Mouse (Mus musculus): ENCODE results near the gene Gm10282.

The Gm10282 gene

GRCm38 (mm10) chr8:72324036-72324706 is 19.1 kb upstream of the Gm10282 start:
- DNase-seq (ENCODE audit: low read depth, low spot score), result no peak

DNA sequence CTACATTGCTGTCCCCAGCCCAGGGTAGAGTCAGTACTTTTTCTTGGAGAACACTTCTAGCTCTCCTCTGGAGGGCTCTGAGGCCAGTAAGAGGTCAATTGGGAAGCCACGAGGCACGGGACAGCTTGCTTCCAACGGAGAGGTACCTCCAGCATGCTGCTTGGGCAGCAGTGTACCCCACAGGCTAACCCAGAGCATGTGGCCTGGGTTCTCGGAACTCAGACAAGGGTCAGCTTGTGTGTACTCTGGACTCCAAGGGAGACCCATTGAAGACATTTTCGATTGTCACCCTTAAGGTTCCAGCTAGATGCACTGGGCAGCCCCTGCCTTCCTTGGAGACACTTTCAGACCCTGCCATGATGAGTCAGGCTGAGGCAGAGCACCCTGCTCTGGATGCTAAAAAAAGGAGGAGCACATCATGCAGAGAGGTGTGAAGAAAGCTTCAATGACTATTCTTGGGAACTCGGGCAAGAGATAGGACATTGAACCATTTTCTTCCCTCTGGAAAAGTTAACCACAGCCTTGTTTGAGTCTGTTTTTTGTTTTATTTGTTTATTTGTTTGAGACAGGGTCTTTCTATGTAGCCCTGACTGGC is 18.2 kb upstream of the Gm10282 start:
- DNase-seq (ENCODE audit: low read depth, low spot score), result no peak

GRCm38 (mm10) chr8:72322471-72322889 is 17.4 kb upstream of the Gm10282 start:
- DNase-seq (ENCODE audit: low read depth, low spot score), result no peak

GRCm38 (mm10) chr8:72321635-72322441 is 16.8 kb upstream of the Gm10282 start:
- DNase-seq (ENCODE audit: low read depth, low spot score), result no peak

- no peak for DNase-seq (ENCODE audit: low read depth, low spot score)
Observed at GRCm38 (mm10) chr8:72320803-72321583, 15.9 kb upstream of the Gm10282 start.

- DNase-seq (ENCODE audit: low read depth, low spot score), result no peak
Observed at GRCm38 (mm10) chr8:72319921-72320802, 15.1 kb upstream of the Gm10282 start.

DNA sequence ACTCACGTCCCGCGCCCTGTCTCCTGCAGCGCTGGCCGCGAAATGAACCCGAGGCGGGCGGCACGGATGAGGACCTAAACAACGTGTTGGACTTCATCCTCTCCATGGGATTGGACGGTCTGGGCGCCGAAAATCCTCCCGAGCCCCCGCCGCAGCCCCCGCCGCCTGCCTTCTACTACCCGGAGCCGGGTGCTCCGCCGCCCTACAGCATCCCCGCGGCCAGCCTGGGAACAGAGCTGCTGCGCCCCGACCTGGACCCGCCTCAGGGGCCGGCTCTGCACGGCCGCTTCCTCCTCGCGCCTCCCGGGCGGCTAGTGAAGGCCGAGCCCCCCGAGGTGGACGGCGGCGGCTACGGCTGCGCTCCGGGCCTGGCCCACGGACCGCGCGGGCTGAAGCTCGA is 14.3 kb upstream of the Gm10282 start:
- DNase-seq (ENCODE audit: low read depth, low spot score), result no peak

DNA sequence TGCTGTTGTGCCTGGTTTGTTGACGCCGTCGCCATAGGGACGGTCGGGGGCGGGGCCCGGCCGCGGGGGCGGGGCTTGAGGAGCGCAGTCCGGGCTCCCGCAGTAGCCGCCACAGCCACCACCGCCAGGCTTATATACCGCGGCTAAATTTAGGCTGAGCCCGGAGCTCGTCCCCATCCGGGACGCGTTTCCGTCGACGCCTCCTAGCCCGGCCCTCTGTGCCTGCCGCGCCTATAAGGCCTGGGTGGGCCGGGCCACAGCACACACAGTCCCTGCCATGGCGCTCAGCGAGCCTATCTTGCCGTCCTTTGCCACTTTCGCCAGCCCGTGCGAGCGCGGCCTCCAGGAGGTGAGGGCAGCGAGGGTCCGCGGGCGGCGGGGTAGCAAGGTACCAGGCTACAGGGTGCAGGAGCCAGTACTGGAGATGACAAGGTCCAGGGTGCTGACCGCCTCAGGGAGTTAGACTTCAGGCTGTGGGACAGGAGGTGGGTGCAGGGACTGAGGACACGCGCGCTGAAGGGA is 13.8 kb upstream of the Gm10282 start, which contains the start of gene Klf2:
TSS of gene Klf2 (plus strand) at position 233 of the 522 bp plus-strand sequence.
- DNase-seq (ENCODE audit: low read depth, low spot score), result peak; percentile 32

GRCm38 (mm10) chr8:72317741-72318301 is 12.8 kb upstream of the Gm10282 start:
- no peak for DNase-seq (ENCODE audit: low read depth, low spot score)

DNA sequence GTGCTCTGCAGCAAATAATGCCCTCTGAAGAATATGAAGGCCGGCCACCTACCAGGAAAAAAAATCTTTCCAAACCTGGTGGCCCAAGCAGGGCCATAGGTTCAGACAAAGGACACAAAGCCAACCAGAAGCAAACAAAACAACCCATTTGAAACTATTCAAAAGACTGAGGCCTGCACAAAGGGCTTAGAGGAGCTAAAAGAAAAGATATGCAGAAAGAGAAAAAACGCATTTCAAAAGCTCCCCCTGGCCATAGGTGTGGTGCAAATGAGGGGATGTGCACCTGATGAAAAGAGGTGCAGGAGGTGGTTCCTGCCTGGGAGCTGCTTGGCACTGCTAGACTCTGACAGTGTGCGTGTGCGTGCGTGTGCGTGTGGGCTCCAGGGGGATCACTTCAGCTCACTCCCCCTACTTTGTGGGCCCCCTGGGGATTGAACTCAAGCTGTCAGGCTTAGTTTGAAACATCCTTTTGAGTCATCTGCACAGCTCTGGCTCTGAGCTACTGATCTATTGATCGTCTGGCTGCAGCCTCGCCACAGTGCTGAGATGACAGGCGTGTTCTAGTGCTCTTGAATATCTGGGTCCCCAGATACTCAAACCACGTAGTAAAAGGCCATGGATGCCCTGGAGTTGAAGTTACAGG is 11.1 kb upstream of the Gm10282 start:
- no peak for DNase-seq (ENCODE audit: low read depth, low spot score)

GRCm38 (mm10) chr8:72312926-72313518 is 8.0 kb upstream of the Gm10282 start:
- no peak for DNase-seq (ENCODE audit: low read depth, low spot score)

DNA sequence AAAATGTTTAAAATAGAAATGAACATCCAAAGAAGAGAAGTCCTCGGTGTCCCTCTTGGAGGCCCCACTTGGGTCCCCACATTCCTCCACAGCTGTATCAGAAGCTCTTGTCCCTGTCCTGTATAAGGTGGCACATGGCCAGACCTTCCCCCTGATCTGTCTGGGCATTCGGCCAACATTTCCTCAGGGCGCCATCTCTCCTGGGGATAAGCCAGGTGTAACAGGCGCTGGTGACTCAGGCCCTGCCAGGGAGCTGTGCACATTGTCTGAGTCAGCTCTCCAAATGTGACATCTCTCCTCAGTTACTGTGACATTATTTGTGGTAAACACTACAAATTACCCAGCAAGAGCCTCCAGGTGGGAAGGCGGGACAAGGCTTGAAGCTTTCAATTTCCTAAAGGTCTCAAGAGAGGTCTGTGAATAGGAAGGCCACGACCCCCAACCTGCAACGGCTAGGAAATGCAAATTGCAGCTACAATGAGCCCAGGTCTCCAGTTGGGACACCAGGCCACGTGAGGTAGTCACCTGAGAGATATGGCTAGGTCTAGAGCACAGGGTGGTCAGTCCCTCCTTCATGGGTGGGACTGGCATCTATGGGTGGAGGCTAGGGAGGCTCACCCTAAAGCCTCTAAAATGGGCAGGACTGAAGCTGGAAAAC is 5.9 kb upstream of the Gm10282 start:
- no peak for DNase-seq (ENCODE audit: low read depth, low spot score)

DNA sequence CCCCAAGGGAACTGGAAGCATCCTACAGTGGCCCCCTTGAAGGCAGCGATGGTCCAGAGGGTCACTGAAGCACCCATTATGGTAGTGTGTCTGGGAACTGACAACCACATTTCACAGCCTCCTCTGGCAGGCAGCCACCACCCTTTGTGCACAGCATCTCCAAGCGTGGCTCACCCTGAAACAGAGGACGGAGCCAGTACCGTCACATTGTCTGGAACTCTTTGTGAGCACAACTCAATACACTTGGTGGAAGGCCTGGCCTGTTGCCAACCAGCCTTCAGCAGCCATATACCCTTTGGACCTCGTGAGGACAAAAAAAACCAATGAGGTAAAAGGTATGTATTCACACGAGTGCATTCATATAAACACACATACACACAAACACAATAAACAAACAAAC is 3.2 kb upstream of the Gm10282 start:
- DNase-seq (ENCODE audit: low read depth, low spot score), result no peak

- no peak for DNase-seq (ENCODE audit: low read depth, low spot score)
Observed at GRCm38 (mm10) chr8:72306913-72307312, 1.9 kb upstream of the Gm10282 start.

DNA sequence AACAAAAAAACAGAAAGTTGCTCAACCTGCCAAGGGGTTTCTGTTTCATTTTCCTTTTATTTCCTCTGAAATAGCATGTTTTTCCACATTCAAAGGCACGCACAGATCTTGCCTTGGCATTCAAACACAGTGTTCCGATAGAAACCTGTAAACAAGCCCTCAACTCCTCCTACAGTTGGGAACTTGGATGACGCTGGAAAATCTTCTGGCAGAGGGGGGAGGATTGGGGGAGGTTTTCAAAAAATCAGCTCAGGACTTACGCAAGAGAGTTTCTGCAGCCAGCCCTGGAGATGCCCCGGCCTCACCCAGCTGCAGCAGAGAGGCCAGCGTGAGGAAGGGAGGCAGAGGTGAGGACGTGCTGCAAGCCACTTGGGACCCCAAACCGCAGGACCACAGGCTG is 1.4 kb downstream of the Gm10282 start:
- no peak for DNase-seq (ENCODE audit: low read depth, low spot score)

DNA sequence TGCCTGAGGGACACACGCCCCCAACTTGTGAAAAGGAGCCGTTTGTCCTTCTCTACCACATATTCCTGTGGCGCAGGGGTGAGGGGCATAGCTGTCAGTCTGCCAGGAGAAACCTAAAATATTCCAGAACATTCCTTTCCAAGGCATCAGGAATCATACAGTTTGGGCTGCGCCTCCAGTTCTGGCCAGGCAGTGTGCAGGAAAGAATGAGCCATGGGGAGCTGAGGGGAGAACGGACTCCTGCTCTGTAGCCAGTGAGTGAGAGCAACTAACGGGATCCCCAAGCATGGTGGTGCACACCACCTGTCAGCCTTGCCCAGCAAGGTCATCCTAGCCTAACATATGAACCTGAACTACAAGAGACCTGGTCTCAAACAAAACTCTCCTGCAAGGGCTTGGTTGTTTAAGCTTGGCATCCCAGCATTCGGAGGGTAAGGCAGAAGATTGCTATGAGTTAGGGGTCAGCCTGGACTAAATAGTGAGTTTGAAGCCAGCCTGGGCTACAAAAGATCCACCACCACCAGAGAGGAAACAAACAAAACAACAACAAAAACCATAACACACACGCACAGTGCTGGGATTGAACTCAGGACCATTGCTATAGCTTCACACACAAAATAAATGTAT is 2.0 kb downstream of the Gm10282 start:
- no peak for DNase-seq (ENCODE audit: low read depth, low spot score)

DNA sequence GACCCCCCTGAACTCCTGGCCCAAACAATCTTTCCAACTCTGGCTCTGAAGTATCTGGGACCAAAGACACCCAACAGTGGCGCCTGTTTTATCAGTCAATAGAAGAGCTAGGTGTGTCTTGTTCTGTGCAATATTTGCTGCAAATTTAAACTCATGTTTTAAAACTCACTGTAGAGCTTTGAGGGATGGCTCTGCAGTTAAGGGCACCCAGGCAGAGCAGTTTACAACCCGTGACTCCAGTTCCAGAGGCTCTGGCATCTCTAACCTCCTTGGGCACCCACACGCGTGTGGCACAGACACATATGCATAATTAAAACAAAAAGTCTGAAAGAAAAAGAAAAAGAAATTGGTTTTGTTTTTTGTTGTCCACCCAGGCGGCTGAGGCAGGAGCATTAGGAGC is 3.6 kb downstream of the Gm10282 start:
- DNase-seq (ENCODE audit: low read depth, low spot score), result no peak

DNA sequence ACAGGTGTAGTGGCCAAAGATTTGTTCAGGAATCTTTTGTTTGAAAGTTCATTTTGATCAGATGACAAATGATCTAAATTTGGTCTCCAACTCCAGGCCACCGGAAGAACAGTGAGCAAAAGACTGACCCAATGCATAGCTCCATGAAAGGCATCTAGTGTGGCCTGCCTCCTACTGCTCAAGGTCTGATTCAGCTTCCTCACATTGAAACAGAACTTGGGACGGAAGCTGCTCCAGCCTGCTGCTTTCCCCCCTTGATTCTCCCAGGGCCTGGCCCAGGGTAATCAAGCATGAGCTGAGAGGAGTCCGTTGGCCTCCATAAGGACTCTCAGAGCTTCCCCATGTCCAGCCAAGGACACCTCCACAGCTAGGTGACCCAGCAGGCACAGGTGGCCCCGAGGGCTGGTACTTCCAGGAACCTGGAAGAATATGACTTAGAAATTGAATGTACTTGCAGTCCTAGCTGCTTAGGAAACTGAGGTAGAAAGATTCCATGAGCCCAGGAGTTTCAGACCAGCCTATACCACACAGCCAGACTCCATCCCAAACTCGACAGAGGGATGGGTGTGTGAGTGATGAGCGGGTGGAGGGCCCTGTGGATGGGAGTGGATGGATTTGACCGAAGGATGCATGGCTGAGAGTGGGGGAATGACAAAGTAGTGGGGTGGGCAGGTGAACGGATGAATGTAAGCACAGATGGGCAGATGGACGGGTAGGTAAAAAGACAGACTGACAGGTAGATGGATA is 4.2 kb downstream of the Gm10282 start:
- DNase-seq (ENCODE audit: low read depth, low spot score), result no peak
